10 mouse cellular contexts compared by ENCODE assay signal in genomic region chr5:122400628-122401302, GRCm38 (mm10). TPM values are rescaled to one million over a fixed set of nuclear protein-coding genes. Genes with fewer than 3 reads are reported as not detected.
DNase-seq lines count a peak whose midpoint lies in the region; ATAC-seq and TF ChIP-seq lines count a peak whose summit lies in the region.
"Had no signal": no experiment of that assay in that cellular context is flagged by ENCODE, and none has a peak within 500 bp of the region (broad histone marks: within the 10 kb centered on the region; RNA-seq: fewer than 3 reads in every experiment).

No protein-coding gene starts in this region.

- TF ChIP-seq CTCF in left cerebral cortex, adult 2 months (IDR thresholded peaks at IDR 0.05), result no peak

- DNase-seq in left cerebral cortex, adult 2 months (ENCODE audit: extremely low spot score in 1 of 2, low spot score in 2 of 2), result peak in 1 of 2 experiments; percentile 35
- no peak for DNase-seq in left cerebral cortex, postnatal 4 days
- peak; percentile 80 for DNase-seq in brain, adult 2 months (ENCODE audit: low read depth, low spot score)
- peak; percentile 49 to 81 for DNase-seq in lung, postnatal 4 days
- no peak for DNase-seq in embryonic facial prominence, embryonic 10.5 days (ENCODE audit: low spot score)
- DNase-seq in ovary, postnatal 14 days (ENCODE audit: low spot score), result no peak

- no peak overlapping the region for H3K4me2 ChIP-seq in intestine, embryonic 16.5 days (ENCODE audit: low read depth, low read length)
- H3K4me2 ChIP-seq: embryonic facial prominence, embryonic 15.5 days; limb, embryonic 15.5 days had no signal

- H3K27me3 ChIP-seq in intestine, embryonic 16.5 days (replicated peaks; ENCODE audit: control insufficient read depth, insufficient read depth, low read length), result no peaks in the 10 kb centered on the region
- H3K27me3 ChIP-seq in embryonic facial prominence, embryonic 10.5 days (replicated peaks; ENCODE audit: low read depth, poor library complexity, severe bottlenecking), result no peaks in the 10 kb centered on the region
- H3K27me3 ChIP-seq: embryonic facial prominence, embryonic 15.5 days; limb, embryonic 15.5 days had no signal

- 63% methylated on average over 18 of the region's 18 CpGs for WGBS in intestine, embryonic 16.5 days
- 88% methylated on average over 18 of the region's 18 CpGs for WGBS in embryonic facial prominence, embryonic 10.5 days

- no peak overlapping the region for H3K9ac ChIP-seq in intestine, embryonic 16.5 days (ENCODE audit: low read depth, low read length)
- H3K9ac ChIP-seq: embryonic facial prominence, embryonic 15.5 days; limb, embryonic 15.5 days had no signal

- intact Hi-C loops in left cerebral cortex, adult 2 months (cut with DNase I), result loop anchor here (2.0 to 5.0 kb wide), 2 partner anchors 226 to 327 kb away; no protein-coding TSS in a partner anchor
- intact Hi-C loops in left cerebral cortex, postnatal 4 days (cut with DNase I), result no loop called here

- no peaks in the 10 kb centered on the region for H3K4me1 ChIP-seq in intestine, embryonic 16.5 days (ENCODE audit: control insufficient read depth, insufficient read depth, low read length)
- no peaks in the 10 kb centered on the region for H3K4me1 ChIP-seq in embryonic facial prominence, embryonic 10.5 days
- H3K4me1 ChIP-seq: embryonic facial prominence, embryonic 15.5 days; limb, embryonic 15.5 days had no signal

- ATAC-seq in intestine, embryonic 16.5 days, result peak; percentile 28; the same call in 1 of the 2 replicates
- no peak for ATAC-seq in megakaryocyte progenitor cell, adult 5-6 weeks (replicated peaks; ENCODE audit: poor library complexity)

- no peak overlapping the region for H3K4me3 ChIP-seq in left cerebral cortex, adult 2 months
- H3K4me3 ChIP-seq in intestine, embryonic 16.5 days (ENCODE audit: low read length), result no peak overlapping the region
- no peak overlapping the region for H3K4me3 ChIP-seq in embryonic facial prominence, embryonic 10.5 days
- H3K4me3 ChIP-seq: embryonic facial prominence, embryonic 15.5 days; limb, embryonic 15.5 days had no signal

- H3K27ac ChIP-seq in left cerebral cortex, adult 2 months, result peak overlapping the region; percentile 63
- H3K27ac ChIP-seq in intestine, embryonic 16.5 days (ENCODE audit: low read length), result 0 out of 2 replicates have a peak overlapping the region, but pooled peaks have one; percentile 38
- no peak overlapping the region for H3K27ac ChIP-seq in embryonic facial prominence, embryonic 10.5 days (replicated peaks)
- H3K27ac ChIP-seq: embryonic facial prominence, embryonic 15.5 days; limb, embryonic 15.5 days had no signal

- H3K36me3 ChIP-seq in intestine, embryonic 16.5 days (ENCODE audit: control insufficient read depth, insufficient read depth, low read length), result peaks cover 12% of the 10 kb centered on the region
- H3K36me3 ChIP-seq in embryonic facial prominence, embryonic 10.5 days (replicated peaks), result peaks cover 90% of the 10 kb centered on the region

- no peaks in the 10 kb centered on the region for H3K9me3 ChIP-seq in intestine, embryonic 16.5 days (ENCODE audit: control insufficient read depth, low read length)
- H3K9me3 ChIP-seq in embryonic facial prominence, embryonic 10.5 days, result no peaks in the 10 kb centered on the region
- H3K9me3 ChIP-seq: embryonic facial prominence, embryonic 15.5 days; limb, embryonic 15.5 days had no signal

RNA-seq across cellular contexts. Expression of gene Arpc3, which starts 9.1 kb away (rescaled TPM):
- 100 to 1,000 TPM; 200 to 216 TPM for total RNA-seq in left cerebral cortex, adult 2 months (2021)
- total RNA-seq in left cerebral cortex, postnatal 4 days (2021), result 100 to 1,000 TPM; 258 to 271 TPM
- 161 and 164 TPM in 2 replicates for polyA plus RNA-seq in intestine, embryonic 16.5 days (2015; fragmentation: Nextera tagmentation; extraction: Ambion mirVana)
- polyA plus RNA-seq in embryonic facial prominence, embryonic 10.5 days (2016; fragmentation: Nextera tagmentation; extraction: Ambion mirVana), result 85.5 and 93.8 TPM in 2 replicates
- 285 TPM in 2 replicates for total RNA-seq in megakaryocyte progenitor cell, adult 5-6 weeks (2015)
- 1,035 and 1,085 TPM in 2 replicates for total RNA-seq in megakaryocyte progenitor cell, adult 5-6 weeks (2017)

RNA-seq across cellular contexts. Expression of gene Anapc7, which starts 20.7 kb away (rescaled TPM):
- total RNA-seq in left cerebral cortex, adult 2 months (2021), result 10 to 100 TPM; 28.6 to 29.5 TPM
- total RNA-seq in left cerebral cortex, postnatal 4 days (2021), result 10 to 100 TPM; 41.7 to 45.4 TPM
- polyA plus RNA-seq in intestine, embryonic 16.5 days (2015; fragmentation: Nextera tagmentation; extraction: Ambion mirVana), result 35.9 and 40.1 TPM in 2 replicates
- polyA plus RNA-seq in embryonic facial prominence, embryonic 10.5 days (2016; fragmentation: Nextera tagmentation; extraction: Ambion mirVana), result 60.4 and 63.2 TPM in 2 replicates
- 16.5 and 18.2 TPM in 2 replicates for total RNA-seq in megakaryocyte progenitor cell, adult 5-6 weeks (2015)
- 23.0 and 31.8 TPM in 2 replicates for total RNA-seq in megakaryocyte progenitor cell, adult 5-6 weeks (2017)

RNA-seq across cellular contexts. Expression of gene Fam216a, which starts 28.6 kb away (rescaled TPM):
- 10 to 100 TPM; 68.0 to 73.4 TPM for total RNA-seq in left cerebral cortex, adult 2 months (2021)
- 10 to 100 TPM; 62.7 to 65.4 TPM for total RNA-seq in left cerebral cortex, postnatal 4 days (2021)
- polyA plus RNA-seq in intestine, embryonic 16.5 days (2015; fragmentation: Nextera tagmentation; extraction: Ambion mirVana), result 31.8 and 34.0 TPM in 2 replicates
- 89.2 TPM in 2 replicates for polyA plus RNA-seq in embryonic facial prominence, embryonic 10.5 days (2016; fragmentation: Nextera tagmentation; extraction: Ambion mirVana)
- total RNA-seq in megakaryocyte progenitor cell, adult 5-6 weeks (2015), result 31.8 and 41.0 TPM in 2 replicates
- total RNA-seq in megakaryocyte progenitor cell, adult 5-6 weeks (2017), result 42.1 and 48.5 TPM in 2 replicates

RNA-seq across cellular contexts. Expression of gene Gpn3, which starts 29.1 kb away (rescaled TPM):
- 10 to 100 TPM; 24.9 to 27.5 TPM for total RNA-seq in left cerebral cortex, adult 2 months (2021)
- total RNA-seq in left cerebral cortex, postnatal 4 days (2021), result 10 to 100 TPM; 19.9 to 20.6 TPM
- 55.0 and 59.2 TPM in 2 replicates for polyA plus RNA-seq in intestine, embryonic 16.5 days (2015; fragmentation: Nextera tagmentation; extraction: Ambion mirVana)
- polyA plus RNA-seq in embryonic facial prominence, embryonic 10.5 days (2016; fragmentation: Nextera tagmentation; extraction: Ambion mirVana), result 89.8 and 94.6 TPM in 2 replicates
- total RNA-seq in megakaryocyte progenitor cell, adult 5-6 weeks (2015), result 50.4 and 61.9 TPM in 2 replicates
- total RNA-seq in megakaryocyte progenitor cell, adult 5-6 weeks (2017), result 45.8 and 47.5 TPM in 2 replicates

RNA-seq across cellular contexts. Expression of gene Vps29, which starts 46.6 kb away (rescaled TPM):
- 100 to 1,000 TPM; 180 to 190 TPM for total RNA-seq in left cerebral cortex, adult 2 months (2021)
- total RNA-seq in left cerebral cortex, postnatal 4 days (2021), result 100 to 1,000 TPM; 202 to 208 TPM
- polyA plus RNA-seq in intestine, embryonic 16.5 days (2015; fragmentation: Nextera tagmentation; extraction: Ambion mirVana), result 289 and 291 TPM in 2 replicates
- polyA plus RNA-seq in embryonic facial prominence, embryonic 10.5 days (2016; fragmentation: Nextera tagmentation; extraction: Ambion mirVana), result 194 and 197 TPM in 2 replicates
- 129 and 137 TPM in 2 replicates for total RNA-seq in megakaryocyte progenitor cell, adult 5-6 weeks (2015)
- total RNA-seq in megakaryocyte progenitor cell, adult 5-6 weeks (2017), result 93.9 and 96.9 TPM in 2 replicates

Comparison
In these comparisons a context has a peak if more than half of its experiments do, and no peak if none do; other contexts are left out.
1. DNase-seq: peak in brain, adult 2 months (single experiment) and lung, postnatal 4 days (2 of 2); none in left cerebral cortex, postnatal 4 days (single experiment), embryonic facial prominence, embryonic 10.5 days (single experiment) and ovary, postnatal 14 days (single experiment).